Mouse (Mus musculus) CD8-positive naive resting alpha-beta T cell, adult 2 months (primary cell): ENCODE data around the gene Nenf.

Source experiments
- DNase-seq, 2 experiments: peaks; one replicate each; pipeline ENCODE4 v3.0.0; 2022; ENCODE audit warnings: low read depth in 2 of 2, low spot score in 2 of 2

Nenf gene

GRCm38 (mm10) chr1:191284502-191284901, 33.5 kb downstream of the Nenf start:
- no peak for DNase-seq

- no peak for DNase-seq
These were observed 34.6 kb downstream of the Nenf start for GRCm38 (mm10) chr1:191283110-191284040.

GRCm38 (mm10) chr1:191282319-191282718, 35.7 kb downstream of the Nenf start:
- no peak for DNase-seq

GRCm38 (mm10) chr1:191281171-191281570, 36.8 kb downstream of the Nenf start:
- no peak for DNase-seq

GRCm38 (mm10) chr1:191278324-191278723, 39.7 kb downstream of the Nenf start:
- no peak for DNase-seq

- DNase-seq: no peak
These were observed 40.4 kb downstream of the Nenf start for GRCm38 (mm10) chr1:191277549-191278059.

- no peak for DNase-seq
These were observed 41.8 kb downstream of the Nenf start for GRCm38 (mm10) chr1:191276181-191276580.

GRCm38 (mm10) chr1:191275527-191275926, 42.5 kb downstream of the Nenf start:
- DNase-seq: peak; percentile 66 to 73

- no peak for DNase-seq
These were observed 45.3 kb downstream of the Nenf start for GRCm38 (mm10) chr1:191272660-191273059.

GRCm38 (mm10) chr1:191269648-191269952, 48.4 kb downstream of the Nenf start:
- no peak for DNase-seq

GRCm38 (mm10) chr1:191268797-191269647, 49.0 kb downstream of the Nenf start:
- no peak for DNase-seq

- DNase-seq: no peak
These were observed 50.1 kb downstream of the Nenf start for GRCm38 (mm10) chr1:191267856-191268255.

GRCm38 (mm10) chr1:191267162-191267561, 50.8 kb downstream of the Nenf start:
- DNase-seq: no peak

GRCm38 (mm10) chr1:191263471-191263870, 54.5 kb downstream of the Nenf start:
- no peak for DNase-seq

GRCm38 (mm10) chr1:191261861-191262260, 56.1 kb downstream of the Nenf start:
- no peak for DNase-seq

- DNase-seq: no peak
These were observed 58.3 kb downstream of the Nenf start for GRCm38 (mm10) chr1:191259661-191260060.

- DNase-seq: peak; percentile 30 to 45
These were observed 58.9 kb downstream of the Nenf start for GRCm38 (mm10) chr1:191259121-191259520.

- no peak for DNase-seq
These were observed 59.5 kb downstream of the Nenf start for GRCm38 (mm10) chr1:191258521-191258920.

- peak in 1 of 2 experiments; percentile 8 for DNase-seq
These were observed 60.0 kb downstream of the Nenf start for GRCm38 (mm10) chr1:191257981-191258380.

- DNase-seq: no peak
These were observed 60.6 kb downstream of the Nenf start for GRCm38 (mm10) chr1:191257351-191257771.
